Mouse (Mus musculus) embryonic stem cell, embryonic (primary cell): Measurements from ENCODE around the gene Slc39a11.

Experiments
- CTCF ChIA-PET, 4 experiments: fragments of 300-600 bp in 2 of 4; fragments of 350-600 bp in 2 of 4; sonication (Branson Sonifier 250); formaldehyde crosslinking; loops; one replicate each; lab custom pipeline; 2022; ENCODE audit warnings: inconsistent platforms in 2 of 4; lab: Charles Lee
- POLR2A ChIA-PET, 4 experiments: fragments of 300-600 bp in 2 of 4; fragments of 350-600 bp in 2 of 4; sonication (Branson Sonifier 250); formaldehyde crosslinking; loops; one replicate each; lab custom pipeline; 2022; ENCODE audit warnings: antibody characterized with exemption in 4 of 4, inconsistent platforms in 1 of 4; lab: Charles Lee

Slc39a11 gene

DNA sequence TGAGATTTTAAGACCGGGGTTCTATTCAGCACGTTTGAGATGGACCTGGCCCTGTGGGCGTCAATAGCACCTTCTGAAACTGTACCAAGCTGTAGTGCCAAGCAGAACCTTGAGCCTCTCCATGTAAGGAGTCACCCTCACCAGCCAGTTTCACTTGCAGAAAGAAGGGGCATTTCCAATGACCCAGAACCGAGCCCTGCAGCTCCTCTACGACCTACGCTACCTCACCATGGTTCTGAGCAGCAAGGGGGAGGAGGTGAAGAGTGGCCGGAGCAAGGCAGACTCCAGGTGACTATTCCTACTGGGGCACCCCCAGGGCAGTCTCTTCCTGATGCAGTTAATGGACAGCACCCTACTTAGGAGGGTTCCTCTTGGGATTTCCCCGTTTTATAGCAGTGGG, 8.4 kb upstream of the Slc39a11 start:
- ChIA-PET CTCF (interaction anchor here in 1 of 4 experiments (1.1 kb wide), 1 partner anchor 27 kb away, joined by 3 read pairs; no protein-coding TSS in a partner anchor), POLR2A (interaction anchor here in 2 of 4 experiments (0.5 to 5.3 kb wide), 5 partner anchors 8 to 97 kb away, joined by 3 to 28 read pairs (median 3); partner anchors contain the start of gene Slc39a11 (in 1 of the 2))

DNA sequence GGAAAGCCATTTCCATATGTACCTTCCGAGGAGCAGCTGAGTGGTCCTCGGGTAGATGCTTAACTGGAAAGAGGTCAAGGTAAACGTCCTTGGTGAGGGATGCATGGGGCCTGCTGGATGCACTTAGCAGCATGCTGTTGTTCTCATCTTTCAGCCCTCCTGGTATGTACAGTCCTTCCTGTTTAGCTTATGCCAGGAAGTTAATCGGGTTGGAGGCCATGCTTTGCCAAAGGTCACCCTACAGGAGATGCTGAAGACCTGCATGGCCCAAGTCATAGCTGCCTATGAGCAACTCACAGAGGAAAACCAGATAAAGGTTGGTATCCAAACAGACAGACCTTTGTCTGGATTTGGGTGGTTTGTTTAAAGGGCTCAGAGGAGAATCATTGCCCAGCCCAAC, 7.3 kb upstream of the Slc39a11 start:
- CTCF ChIA-PET = interaction anchor here in 3 of 4 experiments (0.6 to 1.6 kb wide), 3 partner anchors 13 to 155 kb away, joined by 3 to 10 read pairs (median 5); no protein-coding TSS in a partner anchor
- POLR2A ChIA-PET = interaction anchor here in 2 of 4 experiments (1.4 to 5.3 kb wide), 3 partner anchors 10 to 27 kb away, joined by 3 to 28 read pairs (median 4); partner anchors contain the start of genes D11Wsu47e (in 1 of the 2) and Fam104a (in 1 of the 2)

DNA sequence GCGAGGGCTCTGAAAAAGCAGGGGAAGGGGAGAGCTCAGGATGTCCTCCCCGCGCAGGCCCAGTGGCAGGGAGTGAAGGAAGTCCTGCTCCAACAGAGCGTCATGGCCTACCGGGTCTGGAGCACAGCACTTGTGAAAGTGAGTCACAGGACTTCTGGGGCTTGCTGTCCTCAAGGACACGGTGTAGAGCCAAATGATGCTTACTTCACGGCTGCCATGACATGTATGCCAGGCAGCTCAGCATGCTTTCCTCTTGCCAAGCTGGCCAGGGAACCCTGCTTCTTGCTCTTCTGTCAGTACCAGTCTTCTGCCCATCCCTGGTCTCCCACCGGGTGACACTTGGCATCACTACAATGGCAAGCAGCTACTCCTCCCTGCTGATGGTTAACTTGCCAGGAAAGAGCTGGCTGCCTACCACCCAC, 6.6 kb upstream of the Slc39a11 start:
- ChIA-PET CTCF (interaction anchor here (0.6 to 2.1 kb wide), 5 partner anchors 9 to 155 kb away, joined by 3 to 10 read pairs (median 5); no protein-coding TSS in a partner anchor), POLR2A (interaction anchor here in 2 of 4 experiments (1.3 to 5.3 kb wide), 4 partner anchors 9 to 28 kb away, joined by 3 to 28 read pairs (median 4); partner anchors contain the start of genes D11Wsu47e (in 1 of the 2) and Fam104a (in 1 of the 2))

DNA sequence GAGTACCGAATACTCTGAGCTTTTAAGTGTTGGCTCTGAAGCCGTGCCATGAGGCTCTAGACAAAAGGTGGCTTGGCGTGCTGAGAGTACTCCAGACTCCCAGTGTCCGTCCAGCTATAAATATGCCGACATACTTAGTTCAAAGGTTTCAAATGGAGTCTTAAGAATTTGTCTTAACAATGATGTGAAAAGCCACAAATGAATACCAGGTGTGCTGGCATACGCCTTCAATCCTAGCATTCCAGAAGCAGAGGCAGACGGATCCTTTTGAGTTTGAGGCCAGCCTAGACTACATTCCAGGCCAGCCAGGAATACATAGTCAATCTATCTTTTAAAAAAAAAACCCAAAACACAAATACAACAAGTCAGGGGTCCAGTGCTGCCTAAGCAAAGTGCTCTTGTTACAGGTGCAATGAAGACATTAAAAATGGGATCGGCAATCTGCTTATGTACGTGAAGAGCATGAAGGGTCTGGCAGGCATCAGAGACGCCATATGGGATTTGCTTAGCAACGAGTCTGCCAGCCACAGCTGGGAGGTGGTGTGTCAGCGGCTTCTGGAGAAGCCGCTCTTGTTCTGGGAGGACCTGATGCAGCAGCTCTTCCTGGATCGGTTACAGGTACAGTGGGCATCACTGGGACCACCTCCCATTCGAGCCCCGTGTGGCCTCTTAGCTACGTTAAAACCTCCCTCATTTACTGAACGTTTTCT, 4.8 kb upstream of the Slc39a11 start:
- CTCF ChIA-PET = interaction anchor here in 2 of 4 experiments (0.6 to 8.5 kb wide), 9 partner anchors 13 to 181 kb away, joined by 3 to 78 read pairs (median 4); no protein-coding TSS in a partner anchor

DNA sequence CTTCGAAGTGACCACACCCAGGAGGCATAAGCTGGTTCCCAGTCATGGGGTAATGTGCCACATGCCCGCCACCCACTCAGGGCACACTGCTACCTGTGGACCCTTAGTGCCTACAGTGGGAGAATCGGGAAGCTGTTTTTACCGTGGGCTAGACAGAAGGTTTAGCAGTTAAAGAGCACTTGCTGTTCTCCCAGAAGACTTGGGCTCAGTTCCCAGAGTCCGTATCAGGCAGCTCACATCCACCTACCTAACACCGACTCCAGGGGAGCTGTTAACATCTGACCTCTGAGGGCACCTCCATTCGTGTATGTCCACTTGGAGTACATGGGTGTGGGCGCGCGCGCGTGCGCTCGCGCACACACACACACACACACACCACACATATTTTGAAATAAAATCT, 4.2 kb upstream of the Slc39a11 start:
- CTCF ChIA-PET = interaction anchor here in 2 of 4 experiments (0.6 to 8.5 kb wide), 5 partner anchors 13 to 181 kb away, joined by 3 to 78 read pairs (median 4); no protein-coding TSS in a partner anchor
- POLR2A ChIA-PET = interaction anchor here in 3 of 4 experiments (0.7 to 5.3 kb wide), 10 partner anchors 13 to 163 kb away, joined by 3 to 28 read pairs (median 4); partner anchors contain the start of gene Sstr2 (in 1 of the 3)

More for the DNA sequence above, 4.8 kb upstream of the Slc39a11 start:
- POLR2A ChIA-PET = interaction anchor here in 2 of 4 experiments (0.7 to 5.3 kb wide), 10 partner anchors 12 to 162 kb away, joined by 3 to 28 read pairs (median 4); partner anchors contain the start of gene Sstr2 (in 1 of the 2)

DNA sequence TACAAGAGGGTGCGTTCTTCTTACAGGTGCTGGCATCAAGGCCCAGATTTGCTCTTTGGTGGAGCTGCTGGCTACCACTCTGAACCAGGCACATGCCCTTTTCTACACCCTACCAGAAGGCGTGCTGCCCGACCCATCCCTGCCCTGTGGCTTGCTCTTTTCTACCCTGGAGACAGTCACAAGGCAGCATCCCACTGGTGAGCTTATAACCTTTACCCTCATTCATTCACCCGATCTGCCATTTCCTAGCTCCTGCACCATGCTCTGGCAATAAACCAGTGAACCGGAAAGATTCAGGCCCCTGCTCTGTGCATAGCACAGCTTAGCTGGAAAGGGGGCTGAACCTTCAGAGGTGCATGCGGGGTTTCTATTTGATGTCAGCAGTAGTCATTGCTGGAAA, 2.6 kb upstream of the Slc39a11 start:
- ChIA-PET CTCF (interaction anchor here (0.5 to 8.5 kb wide), 34 partner anchors 8 to 706 kb away, joined by 3 to 78 read pairs (median 4); partner anchors contain the start of genes D11Wsu47e (in 2 of the 4) and Fam104a (in 2 of the 4)), POLR2A (interaction anchor here (0.9 to 2.4 kb wide), 21 partner anchors 8 to 451 kb away, joined by 3 to 11 read pairs (median 5); partner anchors contain the start of genes Cdc42ep4 (in 2 of the 4), D11Wsu47e (in 2 of the 4), Fam104a (in 2 of the 4) and Cpsf4l (in 1 of the 4))

DNA sequence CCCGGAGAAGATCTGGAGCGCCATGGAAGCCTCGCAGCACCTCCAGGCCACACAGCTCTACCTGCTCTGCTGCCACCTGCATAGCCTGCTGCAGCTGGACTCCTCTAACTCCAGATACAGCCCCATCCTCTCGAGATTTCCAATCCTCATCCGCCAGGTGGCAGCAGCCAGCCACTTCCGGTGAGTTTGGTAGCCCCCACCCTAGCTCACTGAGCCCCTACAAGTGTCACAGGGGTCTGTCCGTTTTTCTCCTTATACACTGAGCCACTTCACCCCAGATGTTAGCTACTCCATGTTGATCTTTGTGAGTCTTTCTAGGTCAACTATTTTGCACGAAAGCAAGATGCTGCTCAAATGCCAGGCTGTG, 2.0 kb upstream of the Slc39a11 start:
- ChIA-PET CTCF (interaction anchor here (0.5 to 8.5 kb wide), 48 partner anchors 9 to 449 kb away, joined by 3 to 78 read pairs (median 4); partner anchors contain the start of genes D11Wsu47e (in 2 of the 4), Fam104a (in 2 of the 4) and Cdc42ep4 (in 1 of the 4)), POLR2A (interaction anchor here (0.6 to 2.4 kb wide), 32 partner anchors 9 to 519 kb away, joined by 3 to 11 read pairs (median 4); partner anchors contain the start of genes Cdc42ep4 (in 3 of the 4), D11Wsu47e (in 2 of the 4), Fam104a (in 2 of the 4) and Cpsf4l (in 1 of the 4))

DNA sequence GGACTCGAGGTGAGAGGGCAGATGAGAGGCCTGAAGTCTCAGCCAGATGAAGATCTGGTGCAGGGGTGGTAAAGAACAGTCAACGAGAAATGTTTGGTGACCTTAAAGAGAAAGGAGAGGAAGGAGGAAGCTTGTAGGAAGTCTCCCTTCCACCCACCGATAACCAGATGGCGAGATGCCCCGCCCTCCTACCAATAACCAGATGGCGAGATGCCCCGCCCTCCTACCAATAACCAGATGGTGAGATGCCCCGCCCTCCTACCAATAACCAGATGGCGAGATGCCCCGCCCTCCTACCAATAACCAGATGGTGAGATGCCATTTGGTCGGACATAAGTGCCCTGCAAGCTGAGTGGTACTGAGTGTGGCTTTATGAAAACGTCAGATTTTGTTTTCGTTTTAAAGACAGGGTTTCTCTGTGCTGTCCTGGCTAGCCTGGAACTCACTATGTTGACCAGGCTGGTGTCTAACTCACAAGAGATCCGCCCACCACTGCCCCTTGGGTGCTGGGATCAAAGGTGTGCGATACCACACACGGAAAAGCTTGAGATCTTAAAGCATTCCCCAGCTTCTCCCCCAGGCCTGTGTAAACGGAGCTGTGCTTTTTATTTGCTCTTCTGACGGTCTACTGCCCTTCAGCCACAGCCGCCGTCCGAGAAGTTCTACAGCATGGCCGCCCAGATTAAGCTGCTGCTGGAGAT, 1.5 kb upstream of the Slc39a11 start:
- CTCF ChIA-PET = interaction anchor here (0.5 to 8.5 kb wide), 42 partner anchors 9 to 420 kb away, joined by 3 to 78 read pairs (median 4); partner anchors contain the start of genes Cdc42ep4 (in 1 of the 4), D11Wsu47e (in 1 of the 4) and Fam104a (in 1 of the 4)

DNA sequence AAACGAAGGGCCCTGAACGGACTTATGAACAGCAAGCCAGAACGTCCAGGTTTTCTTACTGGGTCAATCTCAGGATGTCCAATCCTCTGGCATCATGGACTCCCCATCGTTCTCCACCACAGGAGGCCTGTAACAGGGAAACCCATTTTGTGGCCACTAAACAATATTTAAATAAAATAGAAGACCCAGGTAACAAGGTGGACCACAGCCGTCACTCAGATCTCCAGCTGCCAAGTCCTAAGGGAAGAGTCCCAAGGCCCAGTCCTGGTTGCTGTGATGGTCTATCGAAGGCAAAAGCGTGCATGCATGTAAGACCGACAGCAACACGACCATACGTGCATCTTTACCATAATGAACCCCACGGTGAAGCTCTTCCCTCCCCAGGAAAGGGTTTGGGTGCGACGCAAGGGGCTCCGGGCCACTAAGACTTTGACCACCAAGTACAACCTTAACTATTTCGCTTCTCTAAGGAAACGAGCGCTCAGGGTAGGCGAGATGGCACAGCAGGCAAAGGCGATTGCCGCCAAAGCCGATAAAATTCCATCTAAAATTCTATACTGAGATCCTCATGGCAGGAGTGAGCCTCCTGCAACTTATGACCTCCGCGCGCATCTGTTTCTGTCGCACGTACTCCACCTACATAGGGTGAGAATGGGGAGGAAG, 1.1 kb downstream of the Slc39a11 start, which contains the start of gene Cog1:
Gene Cog1, plus strand, starts transcription at position 480 of the 663 bp plus-strand sequence.
- POLR2A ChIA-PET = interaction anchor here in 2 of 4 experiments (0.7 to 2.3 kb wide), 15 partner anchors 10 to 350 kb away, joined by 3 to 8 read pairs (median 4); partner anchors contain the start of genes D11Wsu47e (in 2 of the 2), Fam104a (in 2 of the 2), Cdc42ep4 (in 1 of the 2) and Cpsf4l (in 1 of the 2)

More for the DNA sequence above, 1.5 kb upstream of the Slc39a11 start:
- POLR2A ChIA-PET = interaction anchor here (0.6 to 2.4 kb wide), 32 partner anchors 9 to 519 kb away, joined by 3 to 11 read pairs (median 4); partner anchors contain the start of genes Cdc42ep4 (in 3 of the 4), D11Wsu47e (in 2 of the 4), Fam104a (in 2 of the 4) and Cpsf4l (in 1 of the 4)

DNA sequence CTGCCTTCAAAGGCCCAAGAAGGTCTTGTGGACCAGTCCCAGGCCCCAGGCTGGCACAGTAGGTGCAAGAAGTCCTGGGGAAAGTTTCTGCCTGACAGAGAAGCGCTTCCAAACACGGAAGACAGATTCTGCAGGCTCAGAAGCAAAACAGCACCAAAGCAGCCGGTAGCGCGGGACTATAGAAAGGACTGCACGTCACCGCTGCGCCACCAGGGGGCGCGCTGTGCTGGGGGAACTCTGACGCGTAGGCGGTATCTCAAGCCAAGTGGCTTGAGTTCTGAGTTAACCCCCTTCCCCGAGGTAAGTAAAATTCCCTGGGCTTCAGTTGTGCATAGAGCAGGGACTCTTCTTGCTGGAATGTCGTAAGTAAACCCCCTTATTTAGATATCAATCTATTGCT, 1.7 kb downstream of the Slc39a11 start:
- ChIA-PET POLR2A (interaction anchor here in 2 of 4 experiments (0.9 to 2.3 kb wide), 7 partner anchors 8 to 350 kb away, joined by 3 to 8 read pairs (median 3); partner anchors contain the start of genes D11Wsu47e (in 1 of the 2) and Fam104a (in 1 of the 2)), CTCF (interaction anchor here (0.6 to 8.5 kb wide), 21 partner anchors 8 to 322 kb away, joined by 3 to 78 read pairs (median 4); partner anchors contain the start of gene Sstr2 (in 1 of the 4))

More for the DNA sequence above, 1.1 kb downstream of the Slc39a11 start, which contains the start of gene Cog1:
- CTCF ChIA-PET = interaction anchor here (0.5 to 8.5 kb wide), 16 partner anchors 18 to 323 kb away, joined by 3 to 78 read pairs (median 4); partner anchors contain the start of gene Sstr2 (in 1 of the 4)

DNA sequence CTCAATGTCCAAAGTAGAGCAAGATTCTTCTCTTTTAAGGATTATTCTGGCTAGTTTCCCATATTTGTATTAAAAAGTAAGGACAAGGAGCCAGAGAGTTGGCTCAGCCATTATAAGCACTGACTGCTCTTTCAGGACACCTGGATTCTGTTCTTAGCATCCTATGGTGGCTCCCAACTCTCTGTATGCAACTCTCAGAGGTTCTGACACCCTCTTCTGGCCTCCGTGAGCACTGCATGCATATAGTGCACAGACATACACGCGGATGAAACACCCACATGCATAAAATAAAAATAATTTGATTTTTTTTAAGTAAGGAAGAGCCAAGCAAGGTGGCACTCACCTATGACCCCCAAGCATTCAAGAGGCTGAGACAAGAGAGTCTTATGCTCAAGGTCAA, 4.7 kb downstream of the Slc39a11 start:
- ChIA-PET CTCF (no interaction called here), POLR2A (interaction anchor here in 1 of 4 experiments (1.1 kb wide), 1 partner anchor 26 kb away, joined by 5 read pairs; no protein-coding TSS in a partner anchor)

DNA sequence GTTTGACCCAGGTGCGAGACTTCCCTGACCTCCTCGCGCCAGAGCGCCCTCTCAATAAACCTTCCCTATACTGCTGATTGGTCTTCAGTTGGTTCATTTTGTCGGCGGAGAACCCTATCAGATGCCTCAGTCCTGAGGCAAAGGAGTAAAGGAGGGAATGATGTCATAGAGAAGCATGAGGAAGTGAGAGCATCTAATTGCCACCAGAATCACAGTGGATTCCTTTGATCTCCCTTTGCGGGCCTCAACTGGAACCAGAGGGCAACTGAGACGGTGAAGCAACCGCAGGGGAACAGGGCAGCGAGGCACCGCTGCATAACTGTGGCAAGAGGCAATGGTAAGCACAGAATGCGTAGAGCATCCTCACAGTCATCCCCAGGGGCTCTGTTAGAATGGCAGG, 11.2 kb downstream of the Slc39a11 start:
- POLR2A ChIA-PET = interaction anchor here in 2 of 4 experiments (0.6 to 1.1 kb wide), 5 partner anchors 11 to 263 kb away, joined by 3 to 4 read pairs (median 3); partner anchors contain the start of gene Cog1 (in 1 of the 2)
- CTCF ChIA-PET = interaction anchor here in 2 of 4 experiments (0.6 to 1.8 kb wide), 3 partner anchors 172 to 246 kb away, joined by 4 to 5 read pairs (median 5); no protein-coding TSS in a partner anchor

DNA sequence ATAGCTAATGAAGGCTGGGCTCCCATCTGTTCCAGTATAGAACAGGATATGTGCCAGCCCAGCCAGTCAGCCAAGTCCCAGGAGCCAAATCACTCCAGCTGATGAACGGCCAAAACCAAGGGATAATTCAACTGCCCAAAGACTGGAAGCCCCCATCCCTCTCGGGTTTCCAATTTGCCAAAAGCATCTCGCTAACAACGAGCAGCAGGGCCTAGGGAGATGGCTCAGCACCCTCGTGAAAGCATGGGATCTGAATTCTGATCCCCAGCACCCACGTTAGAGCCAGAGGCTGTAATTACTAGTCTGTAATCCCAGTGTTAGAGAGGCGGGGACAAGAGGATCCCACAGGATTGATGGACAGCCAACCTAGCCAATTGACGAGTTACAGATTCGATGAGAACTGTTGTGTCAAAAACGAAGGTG, 15.2 kb downstream of the Slc39a11 start:
- CTCF ChIA-PET = interaction anchor here in 2 of 4 experiments (0.6 kb wide), 2 partner anchors 309 to 468 kb away, joined by 3 to 4 read pairs; no protein-coding TSS in a partner anchor
- POLR2A ChIA-PET = no interaction called here

DNA sequence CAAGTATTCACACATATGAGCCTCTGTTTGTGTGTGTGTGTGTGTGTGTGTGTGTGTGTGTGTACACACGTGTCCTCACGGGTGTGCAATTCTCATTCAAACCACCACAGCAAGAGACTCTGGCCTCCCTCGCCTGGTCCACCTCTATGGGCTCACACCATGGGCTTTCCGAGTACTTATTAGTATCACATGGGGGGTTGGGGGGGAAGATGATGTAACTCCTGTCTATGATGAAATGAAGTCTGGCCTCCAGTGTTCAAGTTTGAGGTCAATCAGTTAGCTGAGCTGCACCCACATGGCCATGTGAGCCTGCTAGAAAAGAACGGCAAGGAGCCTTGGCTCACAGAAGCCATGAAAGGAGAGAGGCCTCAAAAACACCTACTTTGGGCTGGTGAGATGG, 16.5 kb downstream of the Slc39a11 start:
- CTCF ChIA-PET = interaction anchor here in 3 of 4 experiments (0.5 to 2.5 kb wide), 4 partner anchors 21 to 439 kb away, joined by 3 to 7 read pairs (median 4); no protein-coding TSS in a partner anchor
- POLR2A ChIA-PET = interaction anchor here in 1 of 4 experiments (0.9 to 1.0 kb wide), 4 partner anchors 16 to 184 kb away, joined by 3 to 4 read pairs (median 3); partner anchors contain the start of gene Cpsf4l

DNA sequence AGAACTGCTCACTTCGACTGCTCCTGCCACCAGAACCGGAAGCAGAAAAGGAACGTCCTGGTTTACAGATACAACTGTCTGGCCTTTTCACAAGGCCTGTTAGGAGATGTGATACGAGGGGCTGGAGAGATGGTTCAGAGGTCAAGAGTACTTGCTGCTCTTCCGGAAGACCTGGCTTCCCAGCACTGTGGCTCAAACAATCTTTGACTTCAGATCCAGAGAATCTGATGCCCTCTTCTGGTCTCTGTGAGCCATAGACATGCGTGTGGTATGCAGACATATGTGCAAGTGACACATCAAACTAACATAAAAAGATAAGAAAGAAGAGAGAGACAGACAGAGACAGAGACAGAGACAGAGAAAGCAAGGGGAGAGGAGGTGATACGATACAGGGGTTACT, 17.6 kb downstream of the Slc39a11 start:
- POLR2A ChIA-PET = interaction anchor here in 2 of 4 experiments (0.9 to 1.0 kb wide), 5 partner anchors 15 to 183 kb away, joined by 3 to 4 read pairs (median 3); partner anchors contain the start of gene Cpsf4l (in 1 of the 2)
- CTCF ChIA-PET = interaction anchor here (0.8 to 3.5 kb wide), 11 partner anchors 14 to 457 kb away, joined by 3 to 14 read pairs (median 4); partner anchors contain the start of gene Sstr2 (in 1 of the 4)
